Mouse (Mus musculus) activated CD4-positive, CD25-positive, alpha-beta regulatory T cell, adult 4 months (primary cell): ENCODE data around the gene Rbks. TPM values are rescaled to one million over a fixed set of nuclear protein-coding genes. Genes with fewer than 3 reads are reported as not detected.
"Not testable (repeated sequence)": the region's sequence is repeated elsewhere in the genome, so short reads cannot be mapped to it uniquely, and the experiment has no call there.

ENCODE experiments used
- ATAC-seq: one replicate; pipeline ENCODE4 v1.8.0; 2017
- polyA plus RNA-seq, 2 experiments: library from polyadenylated mRNA; unstranded; fragments of 100-300 nt; shearing (Covaris generic); gene quantifications; one replicate each; pipeline ENCODE4 v1.2.1; 2017

The Rbks gene
- polyA plus RNA-seq, 2 experiments from 2014 or later = 16.9 to 18.2 TPM

- no peak for ATAC-seq
These were observed 77.1 kb downstream of the Rbks start for GRCm38 (mm10) chr5:31620326-31620725.

GRCm38 (mm10) chr5:31614339-31615025, 82.9 kb downstream of the Rbks start:
- ATAC-seq = peak; percentile 58

DNA sequence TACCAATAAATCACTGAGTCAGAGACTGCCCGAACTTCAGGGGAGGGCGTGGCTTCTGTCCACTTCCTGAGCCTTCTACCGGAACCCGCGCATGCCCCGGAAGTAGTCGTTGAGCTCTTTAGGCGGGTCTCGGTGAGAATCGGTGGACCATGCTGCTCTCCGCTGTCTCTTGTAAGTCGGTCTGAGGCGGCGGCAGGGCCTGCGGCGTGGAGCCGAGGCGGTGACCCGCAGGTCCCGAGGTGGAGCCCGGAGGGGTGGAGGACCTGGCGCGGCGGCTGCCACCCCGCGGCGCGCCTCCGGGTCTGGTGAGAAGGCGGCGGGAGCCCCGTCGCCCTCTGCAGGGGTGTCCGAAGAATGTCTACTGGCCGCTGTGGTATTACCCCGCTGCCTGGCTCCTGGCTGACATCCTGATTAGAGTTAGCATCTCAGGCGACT, 83.6 kb downstream of the Rbks start:
- peak; percentile 89 for ATAC-seq

GRCm38 (mm10) chr5:31611186-31611585, 86.2 kb downstream of the Rbks start:
- ATAC-seq = no peak

GRCm38 (mm10) chr5:31610376-31611086, 86.9 kb downstream of the Rbks start:
- no peak for ATAC-seq

DNA sequence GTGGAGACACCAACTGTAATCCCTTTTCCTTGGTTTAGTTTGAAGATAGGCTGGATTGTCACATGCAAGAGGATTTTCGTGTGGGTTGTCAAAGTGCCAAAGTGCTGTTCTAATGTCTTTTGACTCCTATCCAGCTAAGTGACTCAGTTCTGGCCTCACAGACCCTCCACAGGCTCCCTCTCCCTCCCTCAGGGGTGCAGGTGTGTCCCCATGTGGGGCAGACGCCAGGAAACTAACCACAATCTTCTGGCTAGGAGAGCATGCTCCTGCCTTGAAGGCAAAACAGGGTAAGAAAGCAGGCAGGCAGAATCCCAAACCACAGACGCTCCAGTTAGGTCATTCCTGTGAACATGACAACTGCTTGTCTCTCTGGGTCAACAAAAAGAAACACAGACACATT, 91.3 kb downstream of the Rbks start:
- no peak for ATAC-seq

- no peak for ATAC-seq
These were observed 93.7 kb downstream of the Rbks start for GRCm38 (mm10) chr5:31603766-31604165.

DNA sequence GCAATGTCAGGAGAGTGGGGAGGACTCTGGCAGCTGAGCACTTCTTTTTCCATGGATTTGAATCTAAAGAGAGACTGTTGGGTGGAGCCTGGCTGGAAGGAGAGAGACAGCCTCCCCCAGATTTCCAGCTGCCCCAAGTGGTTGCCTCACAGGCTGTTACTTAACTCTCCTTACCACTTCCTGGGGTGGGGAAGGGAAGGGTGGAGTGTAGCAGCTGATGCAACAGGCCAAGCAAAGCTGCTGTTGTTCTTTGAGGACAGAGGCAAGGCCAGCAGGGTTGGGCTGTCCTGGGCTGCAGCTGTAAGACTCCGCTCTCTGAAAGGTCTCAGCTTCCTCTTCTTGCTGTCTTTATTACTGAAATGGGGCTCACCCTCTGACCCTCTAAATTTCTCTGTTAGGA, 95.0 kb downstream of the Rbks start:
- peak; percentile 94 for ATAC-seq

GRCm38 (mm10) chr5:31601162-31601722, 96.2 kb downstream of the Rbks start:
- ATAC-seq = no peak

DNA sequence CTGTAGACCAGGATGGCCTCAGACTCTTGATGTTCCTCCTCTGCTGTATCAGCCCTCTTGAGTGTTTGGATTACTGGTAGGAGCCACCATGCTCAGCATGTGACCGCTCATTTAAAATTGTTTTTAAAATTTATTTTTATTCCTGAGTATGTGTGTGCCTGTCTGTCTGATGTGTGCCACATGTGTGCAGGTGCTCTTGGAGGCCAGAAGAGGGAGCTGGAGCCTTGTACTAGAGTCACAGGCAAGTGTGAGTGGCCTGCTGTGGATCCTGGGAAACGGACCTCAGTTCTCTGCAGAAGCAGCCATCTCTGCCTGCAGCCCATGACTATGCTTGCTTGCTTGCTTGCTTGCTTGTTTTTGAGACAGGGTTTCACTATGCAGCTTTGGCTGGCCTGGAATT, 98.3 kb downstream of the Rbks start:
- no peak for ATAC-seq

DNA sequence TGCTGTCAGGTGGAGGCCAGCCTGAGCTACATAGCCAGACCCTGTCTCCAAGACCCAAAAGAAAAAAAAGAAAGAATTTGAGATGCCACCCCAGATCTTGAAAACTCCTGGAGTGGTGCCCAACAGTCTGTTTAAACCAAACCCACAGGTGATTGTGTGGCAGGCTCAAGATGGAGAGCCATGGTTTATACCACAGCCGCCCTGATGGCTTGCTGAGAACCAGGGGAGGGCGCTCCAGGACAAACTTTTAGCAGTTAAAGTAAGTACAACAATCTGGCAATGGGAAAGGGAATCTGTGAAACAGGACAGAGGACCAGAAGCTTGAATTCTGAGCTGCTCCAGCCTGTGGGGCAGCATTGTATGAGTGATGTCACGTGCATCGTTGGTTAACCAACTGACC, 98.8 kb downstream of the Rbks start:
- ATAC-seq = no peak

- no peak for ATAC-seq
These were observed 99.3 kb downstream of the Rbks start for GRCm38 (mm10) chr5:31598121-31598520.

GRCm38 (mm10) chr5:31597430-31597944, 99.9 kb downstream of the Rbks start:
- ATAC-seq = no peak

DNA sequence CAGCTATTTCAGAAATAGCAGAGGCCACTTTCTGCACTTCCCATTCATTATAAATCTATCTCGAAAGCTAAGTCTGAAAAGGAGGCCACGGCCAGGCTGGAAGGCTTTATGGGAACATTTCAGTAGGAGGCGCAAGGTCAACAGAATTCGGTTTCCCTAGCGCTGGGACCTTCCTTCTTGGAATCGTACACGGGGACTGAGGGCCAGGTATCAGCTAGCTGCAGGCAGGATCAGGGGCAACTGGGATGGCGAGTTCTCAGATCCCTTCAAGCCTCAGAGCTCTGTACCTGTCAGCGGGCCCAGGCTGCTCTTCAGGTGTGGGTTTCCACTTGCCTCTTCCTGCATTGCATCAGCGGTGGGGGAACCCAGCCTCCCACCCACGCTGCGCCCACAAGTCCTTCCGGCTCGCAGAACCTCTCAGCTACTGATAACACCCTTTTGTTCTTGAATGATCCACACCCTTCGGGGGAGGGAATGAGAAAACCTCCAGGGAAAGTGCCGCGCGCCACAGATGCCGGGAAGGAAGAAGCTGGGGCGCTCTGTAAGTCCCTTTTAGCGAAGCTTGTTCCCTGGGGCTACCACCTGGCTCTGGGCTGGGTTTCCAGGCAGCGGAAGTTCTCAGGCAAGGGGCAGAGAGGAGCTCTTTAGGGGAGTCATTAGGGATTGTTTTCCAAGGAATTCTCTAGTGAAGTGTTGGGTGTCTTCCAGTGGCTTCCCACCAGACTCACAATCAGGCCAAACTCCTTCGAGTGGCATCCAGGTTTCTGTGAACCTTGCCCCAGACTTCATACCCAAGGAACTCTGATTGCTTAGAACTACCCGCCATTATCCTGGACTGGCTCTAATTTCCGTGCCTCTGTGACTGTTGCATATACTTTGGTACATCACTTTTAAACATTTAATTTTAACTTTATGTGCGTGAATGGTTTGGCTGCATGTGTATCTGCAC, 100.7 kb downstream of the Rbks start, which contains the start of gene Mrpl33:
Gene Mrpl33, plus strand, starts transcription at position 455 of the 949 bp plus-strand sequence.
- ATAC-seq = peak; percentile 98

DNA sequence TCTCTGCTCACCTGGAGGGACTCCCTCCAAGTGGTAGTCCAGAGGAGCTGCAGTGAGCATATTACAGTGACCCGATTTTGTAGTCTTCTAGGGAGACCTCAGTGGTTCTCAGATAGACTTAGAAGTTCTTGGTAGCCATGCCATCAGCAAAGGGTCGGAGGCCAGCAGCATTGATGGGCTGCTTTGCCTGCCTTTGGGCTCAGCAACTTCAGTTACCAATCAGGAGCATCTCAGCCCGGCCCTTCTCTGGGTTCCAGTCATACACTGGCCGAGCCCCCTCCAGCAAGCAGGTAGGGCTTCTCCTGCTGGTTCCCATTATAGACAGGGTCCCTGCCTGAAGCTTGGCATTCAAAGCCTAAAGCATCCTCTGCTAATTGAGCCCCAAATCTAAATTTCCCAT, 101.6 kb downstream of the Rbks start:
- no peak for ATAC-seq

GRCm38 (mm10) chr5:31591122-31591521, 106.3 kb downstream of the Rbks start:
- no peak for ATAC-seq

GRCm38 (mm10) chr5:31589711-31590319, 107.6 kb downstream of the Rbks start:
- ATAC-seq = no peak

- not testable (repeated sequence) for ATAC-seq
These were observed 108.8 kb downstream of the Rbks start for GRCm38 (mm10) chr5:31588672-31589071.

DNA sequence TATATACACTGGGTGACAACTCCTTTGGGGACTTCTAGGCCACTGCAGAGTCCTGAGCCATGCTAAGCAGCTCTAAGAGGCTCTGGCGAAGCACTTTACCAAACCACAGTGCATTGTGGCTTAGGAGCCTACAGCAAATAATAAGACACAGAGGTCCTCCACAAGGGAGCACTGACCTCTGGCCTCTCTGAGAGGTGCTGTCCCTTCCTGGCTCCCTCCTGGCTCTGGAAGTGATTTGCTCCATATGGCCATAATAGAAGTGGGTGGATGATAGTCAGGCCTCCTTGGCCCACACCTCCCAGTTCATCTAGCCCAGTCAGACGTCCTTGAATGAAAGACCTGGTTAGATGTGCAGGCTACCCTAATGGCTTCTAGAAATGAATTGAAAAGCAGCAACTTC, 109.4 kb downstream of the Rbks start:
- no peak for ATAC-seq

DNA sequence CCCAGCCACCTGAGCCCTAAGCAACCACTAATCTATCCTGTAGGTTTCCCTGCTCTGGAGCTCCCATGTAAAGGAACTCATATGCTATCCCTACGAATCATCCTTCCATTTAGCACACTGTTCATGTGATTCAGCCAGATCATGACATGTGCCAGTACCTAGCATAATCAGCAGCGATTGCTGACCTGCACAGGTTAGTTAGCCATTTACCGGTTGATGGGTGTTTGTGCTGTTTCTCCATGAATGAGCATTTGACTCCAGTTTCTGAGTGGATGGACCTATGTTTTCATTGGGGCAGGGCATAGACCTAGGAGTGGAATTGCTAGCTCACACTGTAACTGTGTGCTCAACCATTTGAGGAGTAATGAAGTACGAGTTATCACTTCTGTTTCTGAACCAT, 111.9 kb downstream of the Rbks start:
- no peak for ATAC-seq

DNA sequence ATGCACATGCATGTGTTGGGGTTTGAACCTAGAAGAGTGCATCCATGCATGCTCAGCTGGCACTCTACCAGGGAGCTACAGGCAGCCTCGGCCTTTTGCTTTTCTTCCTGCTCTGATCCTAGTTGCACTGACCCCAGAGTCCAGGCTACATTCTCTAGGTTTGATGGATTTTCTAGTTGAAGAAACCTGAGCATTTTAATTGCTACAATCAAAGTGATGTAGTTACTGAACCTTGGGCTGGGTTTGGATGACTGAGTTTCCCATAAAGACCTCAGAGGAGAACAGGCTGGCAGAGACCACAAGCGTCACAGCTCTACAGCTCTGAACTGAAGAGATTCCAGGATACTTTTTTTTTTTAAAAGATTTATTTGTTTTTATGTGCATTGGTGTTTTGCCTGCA, 114.2 kb downstream of the Rbks start:
- no peak for ATAC-seq

GRCm38 (mm10) chr5:31581932-31582331, 115.5 kb downstream of the Rbks start:
- ATAC-seq = peak; percentile 95
